In the genomic region with DNA sequence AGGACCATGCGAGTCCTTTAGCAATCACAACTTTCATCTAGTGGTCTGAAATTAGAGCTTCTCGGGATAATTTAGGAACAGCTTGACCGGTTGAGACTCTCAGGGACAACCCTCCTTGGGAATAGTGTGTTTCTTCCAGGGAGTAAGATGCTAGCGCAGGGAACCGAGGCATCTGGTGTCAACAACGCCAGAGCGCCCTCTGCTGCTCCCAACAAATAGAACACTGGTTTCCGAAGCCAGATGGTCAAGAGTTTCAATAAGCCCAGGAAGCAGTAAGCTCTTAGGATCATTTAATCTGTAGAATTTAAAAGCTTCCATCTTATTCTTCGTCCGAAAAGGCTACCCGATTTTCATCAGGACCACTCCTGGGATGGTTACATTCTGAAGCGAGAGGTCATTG, we compare ENCODE assay signal across 8 mouse cellular contexts.
DNase-seq lines count a peak whose midpoint lies in the region.

No protein-coding gene starts in this region.

- peak; percentile 74 for DNase-seq in layer of hippocampus, adult 11-12 months (ENCODE audit: low spot score)
- no peak for DNase-seq in layer of hippocampus, adult 9-10 months (ENCODE audit: low spot score)
- DNase-seq in cerebellum, adult 18-20 months, result peak; percentile 84 to 91
- DNase-seq in forelimb bud, embryonic 11.5 days (ENCODE audit: low read depth, low spot score), result peak; percentile 74
- peak; percentile 81 for DNase-seq in left cerebral cortex, postnatal 4 days
- DNase-seq in right cerebral cortex, postnatal 10 days (ENCODE audit: low spot score in 2 of 2), result peak; percentile 85 to 87
- DNase-seq in T-cell, adult 2 months (ENCODE audit: low spot score), result no peak
- DNase-seq in urinary bladder, postnatal 4 days (ENCODE audit: low spot score in 2 of 2), result no peak

- intact Hi-C loops in left cerebral cortex, postnatal 4 days (cut with DNase I), result no loop called here

Comparison
In these comparisons a context has a peak if more than half of its experiments do, and no peak if none do; other contexts are left out.
1. DNase-seq: peak in layer of hippocampus, adult 11-12 months (single experiment), cerebellum, adult 18-20 months (2 of 2), forelimb bud, embryonic 11.5 days (single experiment), left cerebral cortex, postnatal 4 days (single experiment) and right cerebral cortex, postnatal 10 days (2 of 2); none in layer of hippocampus, adult 9-10 months (single experiment), T-cell, adult 2 months (single experiment) and urinary bladder, postnatal 4 days (0 of 2).